Mouse (Mus musculus) Patski (cell line): ENCODE measurements around the gene Gm6525. TPM values are rescaled to one million over a fixed set of nuclear protein-coding genes. Genes with fewer than 3 reads are reported as not detected.

Source experiments
- ATAC-seq: fragments of 100-300 bp; one replicate; pipeline ENCODE4 v1.8.0; 2021
- CTCF ChIA-PET: fragments of 350-600 bp; sonication (Branson Sonifier 250); formaldehyde crosslinking; loops from one replicate; lab custom pipeline; 2022; ENCODE audit warnings: inconsistent platforms; lab: Charles Lee
- POLR2A ChIA-PET: fragments of 350-600 bp; sonication (Branson Sonifier 250); formaldehyde crosslinking; loops from one replicate; lab custom pipeline; 2022; ENCODE audit warnings: antibody characterized with exemption, inconsistent platforms; lab: Charles Lee
- DNase-seq: peaks from one replicate; pipeline ENCODE4 v3.0.0-alpha.2; 2011; ENCODE audit warnings: low read depth, low spot score
- H3K27me3 ChIP-seq: fragments of 371-371 bp; one replicate; pipeline ENCODE4 v1.5.1; 2021
- CTCF ChIP-seq: fragments of 100-300 bp; IDR thresholded peaks from one replicate; pipeline ENCODE4 v1.5.1; 2021
- in situ Hi-C: fragments of 300-500 bp; cut with MboI; formaldehyde crosslinking; loops from 3 replicates; pipeline ENCODE4 v1.11.1; 2018; ENCODE audit warnings: low pct_unique_long_range_greater_than_20kb, mixed read lengths
- polyA plus RNA-seq: library from polyadenylated mRNA; unstranded; gene quantifications from one replicate; pipeline ENCODE4 v1.2.3, GENCODE M21; 2021

Gm6525 gene
- polyA plus RNA-seq, 1 experiment from 2014 or later: 0.47 TPM

DNA sequence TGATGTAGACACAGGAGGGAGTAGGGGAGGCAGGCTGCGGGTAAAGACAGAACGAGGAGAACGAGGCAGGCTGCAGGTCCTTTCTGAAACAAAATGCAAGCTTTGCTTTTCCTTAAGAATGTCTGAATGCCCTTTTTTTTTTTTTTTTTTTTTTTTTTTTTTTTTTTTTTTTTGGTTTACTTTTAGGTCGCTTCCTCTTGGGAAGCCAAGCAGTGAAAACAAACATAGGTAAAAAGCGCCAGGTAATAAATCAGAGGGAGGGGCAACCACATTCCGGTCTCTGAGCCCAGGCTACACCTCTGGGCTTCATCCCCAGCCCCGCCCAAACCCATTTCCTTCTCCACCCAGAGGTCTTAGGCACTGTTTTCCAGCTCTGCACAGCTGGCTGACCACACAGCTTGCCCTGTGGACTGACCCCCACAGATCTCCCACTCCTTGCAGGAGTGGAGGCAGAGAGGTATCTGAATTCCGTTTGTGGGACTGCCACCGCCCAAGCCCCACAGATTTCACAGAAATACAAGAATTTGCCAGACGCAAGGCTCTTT, 15.8 kb downstream of the Gm6525 start:
- no peak for TF ChIP-seq CTCF
- ChIA-PET POLR2A (interaction anchor here (0.6 kb wide), 1 partner anchor 15 kb away, joined by 3 read pairs; no protein-coding TSS in a partner anchor), CTCF (interaction anchor here (0.7 to 1.2 kb wide), 4 partner anchors 9 to 122 kb away, joined by 3 to 4 read pairs (median 3); no protein-coding TSS in a partner anchor)
- ATAC-seq: no peak
- no peaks in the 10 kb centered on the region for H3K27me3 ChIP-seq
- no peak for DNase-seq
- in situ Hi-C loops: no loop called here

DNA sequence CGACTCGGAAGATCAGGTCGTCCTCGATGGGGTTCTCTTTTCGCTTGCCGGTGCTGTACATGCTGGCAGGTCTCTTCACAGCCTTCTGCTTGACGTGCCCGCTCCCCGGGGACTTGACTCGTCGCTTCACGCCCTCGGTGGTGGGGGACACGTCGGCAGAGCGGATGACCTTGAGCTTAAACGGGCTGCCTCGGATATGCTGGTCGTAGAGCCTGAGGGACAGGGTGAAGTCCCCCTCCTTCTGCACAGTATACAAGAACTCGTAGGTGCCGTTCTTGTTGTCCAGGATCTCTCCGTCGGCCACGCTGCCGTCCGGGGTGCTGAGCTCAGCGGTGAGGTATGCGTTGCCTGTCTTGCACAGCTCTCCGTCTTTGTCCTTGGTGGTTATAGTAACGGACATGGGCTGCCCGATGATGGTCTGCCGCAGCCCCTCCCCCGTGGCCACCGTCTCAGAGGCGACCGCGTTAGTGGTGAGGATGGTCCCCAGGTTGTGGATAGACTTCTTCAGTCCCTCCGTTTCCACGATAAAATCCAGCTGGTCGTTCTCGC, 16.7 kb downstream of the Gm6525 start:
- no peaks in the 10 kb centered on the region for H3K27me3 ChIP-seq
- in situ Hi-C loops: no loop called here
- ATAC-seq: no peak
- no peak for DNase-seq
- ChIA-PET CTCF (no interaction called here), POLR2A (interaction anchor here (1.1 kb wide), 1 partner anchor 129 kb away, joined by 3 read pairs; no protein-coding TSS in a partner anchor)
- TF ChIP-seq CTCF: no peak

DNA sequence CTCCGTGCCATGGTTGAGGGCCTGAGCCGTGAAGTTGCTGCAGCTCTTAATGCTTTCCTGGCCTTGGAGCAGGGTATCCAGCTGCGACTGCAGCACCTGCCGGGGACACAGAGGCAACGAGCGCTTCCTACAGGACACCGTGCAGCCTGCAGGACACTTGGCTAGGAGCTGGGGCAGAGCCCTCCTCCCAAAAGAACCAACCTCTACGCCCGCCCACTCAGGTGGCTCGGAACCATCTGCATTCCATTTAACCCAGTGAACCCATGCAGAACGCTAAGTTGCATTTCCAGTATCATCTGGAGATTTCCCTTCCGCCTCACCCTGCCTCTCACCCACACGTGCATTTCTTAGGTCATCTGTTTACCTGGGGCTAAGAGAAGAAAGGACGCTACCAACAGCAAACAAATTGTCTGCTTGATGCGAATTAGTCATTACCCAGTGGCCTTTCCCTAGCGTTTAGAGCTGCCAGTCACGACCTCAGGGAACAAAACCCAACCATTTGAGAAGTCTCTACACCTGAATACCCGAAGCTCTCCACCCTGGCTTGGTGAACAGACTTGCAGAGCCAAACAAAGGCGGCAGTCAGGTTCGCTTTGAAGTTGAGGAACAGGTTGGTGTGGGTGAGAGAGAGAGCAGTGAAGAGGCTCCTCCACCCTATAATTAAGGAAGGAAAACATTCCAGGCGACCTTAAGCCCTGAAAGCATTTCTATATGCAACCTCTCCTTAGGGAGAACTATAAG, 17.4 kb downstream of the Gm6525 start:
- DNase-seq (no peak), ATAC-seq (no peak)
- no peaks in the 10 kb centered on the region for H3K27me3 ChIP-seq
- ChIA-PET POLR2A (interaction anchor here (1.1 kb wide), 1 partner anchor 128 kb away, joined by 3 read pairs; no protein-coding TSS in a partner anchor), CTCF (interaction anchor here (0.7 to 1.7 kb wide), 2 partner anchors 9 to 16 kb away, joined by 3 to 5 read pairs; no protein-coding TSS in a partner anchor)
- in situ Hi-C loops: no loop called here
- no peak for TF ChIP-seq CTCF

DNA sequence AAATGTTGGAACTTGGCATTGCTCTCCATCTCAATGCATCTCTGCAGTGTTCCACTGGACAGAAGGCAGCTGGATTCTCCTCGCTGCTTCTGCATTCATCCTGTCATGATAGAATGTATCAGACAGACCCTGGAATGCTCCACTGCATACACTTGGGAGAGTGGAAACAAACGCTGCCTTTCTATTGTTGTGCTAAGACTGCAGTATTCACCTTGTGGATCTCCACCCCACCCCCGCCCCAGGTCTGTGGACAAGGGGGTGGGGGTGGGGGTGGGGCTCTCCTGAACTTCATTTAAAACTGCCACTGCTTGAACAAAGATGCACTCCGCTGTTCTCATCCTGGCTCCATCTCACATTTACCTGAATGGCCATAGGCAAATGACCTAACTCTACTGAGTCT, 20.0 kb downstream of the Gm6525 start:
- TF ChIP-seq CTCF: no peak
- CTCF ChIA-PET: interaction anchor here (1.4 kb wide), 1 partner anchor 147 kb away, joined by 4 read pairs; no protein-coding TSS in a partner anchor
- DNase-seq (no peak), ATAC-seq (no peak)
- H3K27me3 ChIP-seq: no peaks in the 10 kb centered on the region
- in situ Hi-C loops: no loop called here
- POLR2A ChIA-PET: interaction anchor here (0.6 to 1.0 kb wide), 2 partner anchors 103 to 658 kb away, joined by 3 to 4 read pairs; no protein-coding TSS in a partner anchor

DNA sequence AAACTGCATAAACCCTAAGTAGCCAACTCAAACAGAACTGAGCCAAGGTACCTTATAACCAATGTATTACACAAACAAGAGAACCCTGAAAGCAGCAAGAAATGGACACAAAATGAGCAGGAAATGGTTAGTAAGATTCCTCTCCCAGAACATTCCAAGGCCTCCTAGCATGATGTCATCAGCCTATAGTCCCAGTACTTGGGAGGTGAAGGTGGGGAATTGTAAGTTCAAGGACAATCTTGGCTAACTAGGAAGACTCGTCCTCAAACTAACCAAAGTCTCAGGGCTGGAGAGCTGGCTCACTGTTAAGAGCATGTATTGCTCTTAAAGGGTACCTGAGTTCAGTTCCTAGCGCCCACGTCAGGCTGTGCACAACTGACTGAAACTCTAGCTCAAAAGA, 24.3 kb downstream of the Gm6525 start:
- no peak for TF ChIP-seq CTCF
- in situ Hi-C loops: no loop called here
- ATAC-seq: no peak
- DNase-seq: no peak
- no peaks in the 10 kb centered on the region for H3K27me3 ChIP-seq
- ChIA-PET CTCF (interaction anchor here (0.8 to 3.7 kb wide), 3 partner anchors 8 to 104 kb away, joined by 3 to 12 read pairs (median 4); no protein-coding TSS in a partner anchor), POLR2A (interaction anchor here (0.9 to 1.7 kb wide), 2 partner anchors 10 to 21 kb away, joined by 3 to 4 read pairs; no protein-coding TSS in a partner anchor)

DNA sequence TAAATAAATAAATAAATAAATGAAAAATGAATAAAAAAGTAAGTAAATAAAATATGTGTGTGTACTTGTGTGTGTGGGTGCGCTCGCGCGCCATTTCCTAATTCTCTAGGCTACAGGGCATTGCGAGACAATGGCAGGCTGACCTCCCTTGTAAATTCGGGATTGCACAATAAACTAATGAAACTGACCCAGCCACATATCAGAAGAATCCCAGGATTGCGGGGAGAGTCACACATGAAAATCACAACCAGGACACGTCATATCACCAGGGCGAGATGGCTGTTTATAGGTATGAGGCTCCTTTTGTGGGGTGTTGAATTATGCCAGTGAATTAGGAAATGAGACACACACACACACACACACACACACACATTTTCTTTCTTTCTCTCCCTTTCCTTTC, 25.6 kb downstream of the Gm6525 start:
- no peak for TF ChIP-seq CTCF
- ChIA-PET CTCF (no interaction called here), POLR2A (no interaction called here)
- in situ Hi-C loops: no loop called here
- ATAC-seq (no peak), DNase-seq (no peak)
- H3K27me3 ChIP-seq: no peaks in the 10 kb centered on the region

DNA sequence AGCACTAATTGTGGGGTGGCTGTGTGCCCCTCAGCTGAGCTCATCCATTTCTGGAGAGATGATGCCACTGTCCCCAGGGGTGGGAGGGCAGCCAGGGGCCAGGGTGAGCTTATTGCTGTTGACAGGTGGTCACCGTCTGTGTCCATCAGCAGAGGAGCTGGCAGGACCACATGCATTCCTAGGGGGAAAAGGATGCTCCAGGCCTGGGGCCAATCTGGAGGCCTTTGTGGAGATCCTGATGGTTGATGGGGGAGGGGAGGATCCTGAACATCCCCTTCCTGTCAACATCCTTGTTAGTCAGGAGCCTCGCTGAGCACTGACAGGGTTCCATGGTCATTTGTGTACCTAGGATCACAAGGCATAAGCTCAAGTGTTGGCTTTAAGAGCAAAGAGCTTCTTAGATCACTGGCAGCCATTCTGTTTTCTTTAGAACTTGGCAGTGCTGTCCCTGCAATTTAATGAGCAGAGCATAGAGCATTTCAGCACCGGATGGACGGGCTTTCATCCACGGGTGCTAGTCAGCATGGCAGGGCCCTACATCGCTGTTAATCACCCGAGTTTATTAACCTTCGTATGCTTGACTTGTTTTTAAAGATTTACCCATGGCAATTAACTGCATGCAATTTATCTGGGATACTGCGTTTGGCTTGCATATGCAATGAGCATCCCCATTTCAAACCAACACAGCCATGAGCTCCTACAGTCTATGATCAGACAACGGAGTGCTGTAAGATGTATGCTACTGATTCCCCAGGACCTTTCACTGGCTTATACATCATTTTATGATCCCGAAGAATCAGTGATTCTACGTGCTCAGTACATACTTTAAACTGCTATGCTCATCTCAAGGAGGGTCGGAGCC, 26.9 kb downstream of the Gm6525 start:
- CTCF ChIA-PET: interaction anchor here (1.5 to 2.4 kb wide), 2 partner anchors 11 kb away, joined by 3 to 11 read pairs; no protein-coding TSS in a partner anchor

DNA sequence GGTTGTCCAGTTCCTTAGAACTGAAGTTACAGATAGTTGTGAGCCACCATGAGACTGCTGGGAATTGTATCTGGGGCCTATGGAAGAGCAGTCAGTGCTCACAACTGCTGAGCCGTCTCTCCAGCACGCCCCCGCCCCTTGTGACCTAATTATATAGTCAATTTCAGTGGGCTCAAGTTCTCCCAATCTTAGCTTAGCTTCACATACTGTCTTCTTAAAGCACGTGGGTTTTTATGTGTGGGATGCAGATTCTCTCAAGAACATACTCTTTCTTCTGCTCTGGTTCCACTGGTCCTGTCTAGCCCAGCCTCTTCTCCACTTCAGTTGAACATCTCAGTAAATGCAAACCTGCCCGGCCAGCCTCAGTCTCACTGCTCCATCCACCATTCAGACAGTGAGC, 30.7 kb downstream of the Gm6525 start:
- no peak for ATAC-seq
- H3K27me3 ChIP-seq: no peaks in the 10 kb centered on the region
- ChIA-PET CTCF (interaction anchor here (1.1 kb wide), 1 partner anchor 11 kb away, joined by 3 read pairs; no protein-coding TSS in a partner anchor), POLR2A (interaction anchor here (0.6 kb wide), 2 partner anchors 15 to 76 kb away, joined by 3 read pairs; no protein-coding TSS in a partner anchor)
- in situ Hi-C loops: no loop called here
- TF ChIP-seq CTCF: no peak
- DNase-seq: no peak

More for the DNA sequence above, 26.9 kb downstream of the Gm6525 start:
- ATAC-seq (peak; percentile 59), DNase-seq (peak; percentile 71)
- TF ChIP-seq CTCF: no peak
- in situ Hi-C loops: no loop called here
- POLR2A ChIA-PET: no interaction called here
- no peaks in the 10 kb centered on the region for H3K27me3 ChIP-seq

DNA sequence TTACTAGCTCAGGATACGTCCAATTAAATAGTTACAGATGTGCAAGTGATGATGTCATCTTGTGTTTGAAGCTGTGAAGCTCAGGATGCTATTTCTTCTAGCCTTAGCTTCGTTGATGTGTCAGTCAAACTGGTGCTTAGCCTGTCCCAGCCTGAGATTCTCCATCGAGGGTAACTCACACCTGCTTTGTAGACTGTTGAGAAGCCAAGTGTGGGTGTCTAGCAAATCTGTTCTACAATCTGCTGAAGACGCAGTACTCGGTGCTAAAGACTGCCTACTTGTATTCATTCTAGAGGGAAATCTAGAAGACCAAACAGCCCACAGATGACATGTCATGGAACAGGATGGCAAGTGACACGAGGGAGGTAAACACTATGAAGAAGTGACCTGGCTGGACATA, 31.7 kb downstream of the Gm6525 start:
- POLR2A ChIA-PET: no interaction called here
- TF ChIP-seq CTCF: no peak
- CTCF ChIA-PET: interaction anchor here (1.1 kb wide), 1 partner anchor 10 kb away, joined by 3 read pairs; no protein-coding TSS in a partner anchor
- ATAC-seq (no peak), DNase-seq (no peak)
- H3K27me3 ChIP-seq: no peaks in the 10 kb centered on the region
- in situ Hi-C loops: no loop called here

DNA sequence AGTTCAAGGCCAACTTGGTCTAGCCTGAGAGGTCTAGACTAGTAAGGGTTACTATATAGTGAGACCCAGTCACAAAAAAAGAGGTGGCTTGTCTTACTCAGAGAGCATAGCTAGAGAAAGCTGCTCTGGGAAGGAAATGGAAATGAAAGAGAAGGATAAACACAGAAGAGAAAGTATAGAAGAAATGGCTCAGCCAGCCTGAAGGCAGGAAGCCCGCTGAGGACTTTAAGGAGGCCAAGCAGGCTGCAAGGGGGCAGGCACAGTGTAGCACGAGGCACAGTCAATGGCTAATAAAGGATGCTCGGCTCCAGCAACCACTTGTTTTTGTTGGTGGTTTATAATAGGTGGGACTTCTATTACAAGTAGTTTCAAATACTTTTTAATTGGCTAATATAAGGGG, 32.2 kb downstream of the Gm6525 start:
- DNase-seq: no peak
- ChIA-PET CTCF (no interaction called here), POLR2A (no interaction called here)
- TF ChIP-seq CTCF: no peak
- no peak for ATAC-seq
- H3K27me3 ChIP-seq: no peaks in the 10 kb centered on the region
- in situ Hi-C loops: no loop called here
